Mouse (Mus musculus): ENCODE results near the gene Gapdh. TPM values are rescaled to one million over a fixed set of nuclear protein-coding genes. Genes with fewer than 3 reads are reported as not detected.
A peak's percentile ranks its signal among the peaks of the same experiment; 100 is the strongest.

Gapdh gene
- total and polyA plus RNA-seq, 2 experiments from 2014 or later: 1,919 to 2,736 TPM

GRCm38 (mm10) chr6:125159773-125160557 is 6.3 kb downstream of the Gapdh start:
- no peak for TF ChIP-seq CTCF (IDR thresholded peaks at IDR 0.05; ENCODE audit: low read depth)
- ATAC-seq (no peak), DNase-seq (ENCODE audit: low spot score) (no peak)
- no peak overlapping the region for H3K27ac ChIP-seq
- H3K36me3 ChIP-seq (ENCODE audit: insufficient read depth, low read length): peaks cover 18% of the 10 kb centered on the region; the same call in 1 of the 2 replicates
- no peak overlapping the region for H3K4me2 ChIP-seq (ENCODE audit: low read depth, low read length)
- H3K27me3 ChIP-seq (ENCODE audit: insufficient read depth, low read length): no peaks in the 10 kb centered on the region
- 0 out of 2 replicates have a peak, but pooled peaks cover 8% of the 10 kb centered on the region for H3K4me1 ChIP-seq (ENCODE audit: insufficient read depth, low read length)
- no peak overlapping the region for H3K4me3 ChIP-seq (ENCODE audit: low read length)
- no peak overlapping the region for H3K9ac ChIP-seq (replicated peaks; ENCODE audit: low read length)
- WGBS: 84% methylated on average over 7 of the region's 7 CpGs
- H3K9me3 ChIP-seq (ENCODE audit: low read length): no peaks in the 10 kb centered on the region

GRCm38 (mm10) chr6:125158944-125159492 is 7.2 kb downstream of the Gapdh start:
- Histone ChIP-seq H3K27me3 (ENCODE audit: insufficient read depth, low read length) (no peaks in the 10 kb centered on the region), H3K4me3 (ENCODE audit: low read length) (no peak overlapping the region), H3K27ac (no peak overlapping the region), H3K4me2 (ENCODE audit: low read depth, low read length) (no peak overlapping the region), H3K4me1 (ENCODE audit: insufficient read depth, low read length) (0 out of 2 replicates have a peak, but pooled peaks cover 7% of the 10 kb centered on the region), H3K9me3 (ENCODE audit: low read length) (no peaks in the 10 kb centered on the region), H3K9ac (replicated peaks; ENCODE audit: low read length) (no peak overlapping the region), H3K36me3 (ENCODE audit: insufficient read depth, low read length) (peaks cover 19% of the 10 kb centered on the region; the same call in 1 of the 2 replicates)
- WGBS: 86% methylated on average over 15 of the region's 15 CpGs
- no peak for TF ChIP-seq CTCF (IDR thresholded peaks at IDR 0.05; ENCODE audit: low read depth)
- no peak for DNase-seq (ENCODE audit: low spot score)
- ATAC-seq: no peak

GRCm38 (mm10) chr6:125156903-125157614 is 9.2 kb downstream of the Gapdh start:
- H3K4me1 ChIP-seq (ENCODE audit: insufficient read depth, low read length): no peaks in the 10 kb centered on the region
- ATAC-seq (no peak), DNase-seq (ENCODE audit: low spot score) (no peak)
- no peak overlapping the region for H3K27ac ChIP-seq
- H3K36me3 ChIP-seq (ENCODE audit: insufficient read depth, low read length): peaks cover 32% of the 10 kb centered on the region; the same call in 1 of the 2 replicates
- H3K9ac ChIP-seq (replicated peaks; ENCODE audit: low read length): no peak overlapping the region
- H3K9me3 ChIP-seq (ENCODE audit: low read length): no peaks in the 10 kb centered on the region
- H3K4me3 ChIP-seq (ENCODE audit: low read length): no peak overlapping the region
- no peak for TF ChIP-seq CTCF (IDR thresholded peaks at IDR 0.05; ENCODE audit: low read depth)
- no peaks in the 10 kb centered on the region for H3K27me3 ChIP-seq (ENCODE audit: insufficient read depth, low read length)
- WGBS: 21% methylated on average over 7 of the region's 7 CpGs
- no peak overlapping the region for H3K4me2 ChIP-seq (ENCODE audit: low read depth, low read length)

GRCm38 (mm10) chr6:125156491-125156890 is 9.8 kb downstream of the Gapdh start:
- ATAC-seq (no peak), DNase-seq (ENCODE audit: low spot score) (no peak)
- Histone ChIP-seq H3K4me2 (ENCODE audit: low read depth, low read length) (no peak overlapping the region), H3K27me3 (ENCODE audit: insufficient read depth, low read length) (no peaks in the 10 kb centered on the region), H3K4me3 (ENCODE audit: low read length) (no peak overlapping the region), H3K27ac (no peak overlapping the region), H3K36me3 (ENCODE audit: insufficient read depth, low read length) (peaks cover 35% of the 10 kb centered on the region; the same call in 1 of the 2 replicates), H3K4me1 (ENCODE audit: insufficient read depth, low read length) (no peaks in the 10 kb centered on the region), H3K9ac (replicated peaks; ENCODE audit: low read length) (no peak overlapping the region), H3K9me3 (ENCODE audit: low read length) (no peaks in the 10 kb centered on the region)
- WGBS: 80% methylated on average over 3 of the region's 3 CpGs
- no peak for TF ChIP-seq CTCF (IDR thresholded peaks at IDR 0.05; ENCODE audit: low read depth)

GRCm38 (mm10) chr6:125155262-125155661 is 11.0 kb downstream of the Gapdh start:
- Histone ChIP-seq H3K27ac (no peak overlapping the region), H3K9ac (replicated peaks; ENCODE audit: low read length) (no peak overlapping the region), H3K4me1 (ENCODE audit: insufficient read depth, low read length) (no peaks in the 10 kb centered on the region), H3K27me3 (ENCODE audit: insufficient read depth, low read length) (no peaks in the 10 kb centered on the region), H3K36me3 (ENCODE audit: insufficient read depth, low read length) (peaks cover 27% of the 10 kb centered on the region; the same call in 1 of the 2 replicates), H3K9me3 (ENCODE audit: low read length) (no peaks in the 10 kb centered on the region), H3K4me3 (ENCODE audit: low read length) (no peak overlapping the region), H3K4me2 (ENCODE audit: low read depth, low read length) (no peak overlapping the region)
- TF ChIP-seq CTCF (IDR thresholded peaks at IDR 0.05; ENCODE audit: low read depth): no peak
- DNase-seq (ENCODE audit: low spot score) (no peak), ATAC-seq (no peak)
- WGBS: 84% methylated on average over 8 of the region's 8 CpGs

GRCm38 (mm10) chr6:125154550-125154949 is 11.7 kb downstream of the Gapdh start:
- H3K4me1 ChIP-seq (ENCODE audit: insufficient read depth, low read length): peaks cover 3% of the 10 kb centered on the region; the same call in 1 of the 2 replicates
- ATAC-seq (peak; percentile 48; the same call in 1 of the 2 replicates), DNase-seq (ENCODE audit: low spot score) (peak; percentile 66)
- TF ChIP-seq CTCF (IDR thresholded peaks at IDR 0.05; ENCODE audit: low read depth): peak; percentile 62
- no peak overlapping the region for H3K4me3 ChIP-seq (ENCODE audit: low read length)
- no peak overlapping the region for H3K9ac ChIP-seq (replicated peaks; ENCODE audit: low read length)
- H3K9me3 ChIP-seq (ENCODE audit: low read length): no peaks in the 10 kb centered on the region
- H3K27ac ChIP-seq: no peak overlapping the region
- no peak overlapping the region for H3K4me2 ChIP-seq (ENCODE audit: low read depth, low read length)
- peaks cover 22% of the 10 kb centered on the region; the same call in 1 of the 2 replicates for H3K36me3 ChIP-seq (ENCODE audit: insufficient read depth, low read length)
- H3K27me3 ChIP-seq (ENCODE audit: insufficient read depth, low read length): no peaks in the 10 kb centered on the region

All from hindbrain, postnatal 0 days (tissue).